Mouse (Mus musculus) forebrain, postnatal 0 days (tissue): ENCODE data around the gene Ripor3. TPM values are rescaled to one million over a fixed set of nuclear protein-coding genes. Genes with fewer than 3 reads are reported as not detected.

Experiments used
- ATAC-seq: fragments of 200-750 bp; cut with Nextera tagmentation; 2 replicates; pipeline ENCODE4 v1.8.0; 2017; ENCODE audit warnings: mild to moderate bottlenecking, moderate library complexity
- DNase-seq: peaks from one replicate; pipeline ENCODE4 v3.0.0-alpha.2; 2015
- H3K27ac ChIP-seq: fragments of 300-500 bp; sonication (generic); 2 replicates; pipeline ENCODE4 v1.5.1; 2014; ENCODE audit warnings: low read depth, mild to moderate bottlenecking, antibody characterized with exemption, low read length, moderate library complexity, mixed read lengths
- H3K27me3 ChIP-seq: fragments of 300-500 bp; sonication (generic); 2 replicates; pipeline ENCODE4 v1.6.1; 2014; ENCODE audit warnings: mild to moderate bottlenecking, low read length, mixed read lengths; ENCODE audit not compliant: insufficient read depth
- H3K36me3 ChIP-seq: fragments of 300-500 bp; sonication (generic); 2 replicates; pipeline ENCODE4 v1.6.1; 2014; ENCODE audit warnings: mild to moderate bottlenecking, moderate library complexity; ENCODE audit not compliant: insufficient read depth
- H3K4me1 ChIP-seq: fragments of 300-500 bp; sonication (generic); 2 replicates; pipeline ENCODE4 v1.6.1; 2014; ENCODE audit warnings: antibody characterized with exemption; ENCODE audit not compliant: insufficient read depth
- H3K4me2 ChIP-seq: fragments of 300-500 bp; sonication (generic); 2 replicates; pipeline ENCODE4 v1.6.1; 2014; ENCODE audit warnings: low read depth, mild to moderate bottlenecking, moderate library complexity
- H3K4me3 ChIP-seq: fragments of 300-500 bp; sonication (generic); 2 replicates; pipeline ENCODE4 v1.5.1; 2014; ENCODE audit warnings: low read depth, low read length, mixed read lengths
- H3K9ac ChIP-seq: fragments of 300-500 bp; sonication (generic); 2 replicates; pipeline ENCODE4 v1.6.1; 2014; ENCODE audit warnings: mild to moderate bottlenecking
- H3K9me3 ChIP-seq: fragments of 300-500 bp; sonication (generic); 2 replicates; pipeline ENCODE4 v1.6.1; 2016; ENCODE audit warnings: low read length
- CTCF ChIP-seq: sonication (generic); IDR thresholded peaks from 2 replicates; pipeline ENCODE4 v1.5.1; 2016; ENCODE audit warnings: antibody characterized with exemption, control low read depth, low read depth
- WGBS: fragments of 180-500 bp; shearing (Covaris S2); extraction: QIAGEN DNeasy Blood & Tissue Kit; methylation state at CpG from one replicate; pipeline ENCODE4 v1.1.7; 2014; 5-methylcytosine and 5-hydroxymethylcytosine counted together
- polyA plus RNA-seq: library from polyadenylated mRNA; unstranded; fragments of >200 nt; fragmentation: Nextera tagmentation; extraction: Ambion mirVana; gene quantifications from 2 replicates; pipeline ENCODE4 v1.2.1, GENCODE M21; 2015
- total RNA-seq: library from RNA; depleted of rRNA; stranded (reverse); fragments of >200 nt; gene quantifications from 2 replicates; pipeline ENCODE4 v1.2.3, GENCODE M21; 2014

The Ripor3 gene
- total and polyA plus RNA-seq, 2 experiments from 2014 or later, result 0.29 to 0.39 TPM

- no peaks in the 10 kb centered on the region for H3K4me1 ChIP-seq
- 80% methylated on average over 2 of the region's 2 CpGs for WGBS
- ATAC-seq, result no peak
- no peak overlapping the region for H3K4me3 ChIP-seq
- H3K27me3 ChIP-seq, result no peaks in the 10 kb centered on the region
- no peak overlapping the region for H3K9ac ChIP-seq
- H3K27ac ChIP-seq, result no peak overlapping the region
- no peak for TF ChIP-seq CTCF
- H3K9me3 ChIP-seq, result no peaks in the 10 kb centered on the region
- no peak overlapping the region for H3K4me2 ChIP-seq
- no peaks in the 10 kb centered on the region for H3K36me3 ChIP-seq
- no peak for DNase-seq
These were observed 21.4 kb upstream of the Ripor3 start for GRCm38 (mm10) chr2:168031842-168032241.

- DNase-seq (no peak), ATAC-seq (no peak)
- Histone ChIP-seq H3K4me3 (no peak overlapping the region), H3K9ac (no peak overlapping the region), H3K27ac (no peak overlapping the region), H3K4me2 (no peak overlapping the region), H3K36me3 (no peaks in the 10 kb centered on the region), H3K4me1 (no peaks in the 10 kb centered on the region), H3K27me3 (no peaks in the 10 kb centered on the region), H3K9me3 (no peaks in the 10 kb centered on the region)
- 97% methylated on average over 3 of the region's 3 CpGs for WGBS
- TF ChIP-seq CTCF, result 0 out of 2 replicates have a peak, but pooled peaks have one; percentile 3
These were observed 18.0 kb upstream of the Ripor3 start for GRCm38 (mm10) chr2:168028376-168028775.

GRCm38 (mm10) chr2:168026467-168026866 is 16.0 kb upstream of the Ripor3 start:
- ATAC-seq, result no peak
- no peak for TF ChIP-seq CTCF
- Histone ChIP-seq H3K4me2 (no peak overlapping the region), H3K9ac (no peak overlapping the region), H3K27me3 (no peaks in the 10 kb centered on the region), H3K27ac (no peak overlapping the region), H3K4me3 (no peak overlapping the region), H3K36me3 (no peaks in the 10 kb centered on the region), H3K4me1 (no peaks in the 10 kb centered on the region), H3K9me3 (no peaks in the 10 kb centered on the region)
- no peak for DNase-seq
- 66% methylated on average over 3 of the region's 3 CpGs for WGBS

- 93% methylated on average over 8 of the region's 8 CpGs for WGBS
- H3K4me3 ChIP-seq, result no peak overlapping the region
These were observed 15.5 kb upstream of the Ripor3 start for GRCm38 (mm10) chr2:168025882-168026281.

GRCm38 (mm10) chr2:168025174-168025573 is 14.8 kb upstream of the Ripor3 start:
- no peaks in the 10 kb centered on the region for H3K9me3 ChIP-seq
- ATAC-seq (peak; percentile 29; the same call in 1 of the 2 replicates), DNase-seq (peak; percentile 36)
- no peak overlapping the region for H3K27ac ChIP-seq
- H3K4me3 ChIP-seq, result no peak overlapping the region
- H3K9ac ChIP-seq, result no peak overlapping the region
- H3K36me3 ChIP-seq, result no peaks in the 10 kb centered on the region
- no peak for TF ChIP-seq CTCF
- WGBS, result 56% methylated on average over 12 of the region's 12 CpGs
- no peak overlapping the region for H3K4me2 ChIP-seq
- no peaks in the 10 kb centered on the region for H3K27me3 ChIP-seq
- no peaks in the 10 kb centered on the region for H3K4me1 ChIP-seq

More at GRCm38 (mm10) chr2:168025882-168026281, 15.5 kb upstream of the Ripor3 start:
- ATAC-seq, result no peak
- Histone ChIP-seq H3K4me1 (no peaks in the 10 kb centered on the region), H3K27me3 (no peaks in the 10 kb centered on the region), H3K9me3 (no peaks in the 10 kb centered on the region), H3K4me2 (no peak overlapping the region), H3K9ac (no peak overlapping the region), H3K27ac (no peak overlapping the region), H3K36me3 (no peaks in the 10 kb centered on the region)
- peak; percentile 44 for TF ChIP-seq CTCF
- DNase-seq, result no peak

GRCm38 (mm10) chr2:168023763-168024402 is 13.5 kb upstream of the Ripor3 start:
- H3K27ac ChIP-seq, result no peak overlapping the region
- TF ChIP-seq CTCF, result no peak
- DNase-seq (no peak), ATAC-seq (no peak)
- H3K9ac ChIP-seq, result no peak overlapping the region
- H3K9me3 ChIP-seq, result no peaks in the 10 kb centered on the region
- no peak overlapping the region for H3K4me2 ChIP-seq
- no peaks in the 10 kb centered on the region for H3K27me3 ChIP-seq
- WGBS, result 71% methylated on average over 3 of the region's 3 CpGs
- no peaks in the 10 kb centered on the region for H3K36me3 ChIP-seq
- H3K4me1 ChIP-seq, result no peaks in the 10 kb centered on the region; the same call in 1 of the 2 replicates
- H3K4me3 ChIP-seq, result no peak overlapping the region

- Histone ChIP-seq H3K27ac (no peak overlapping the region), H3K4me3 (no peak overlapping the region), H3K36me3 (no peaks in the 10 kb centered on the region), H3K4me1 (no peaks in the 10 kb centered on the region; the same call in 1 of the 2 replicates), H3K27me3 (no peaks in the 10 kb centered on the region), H3K9me3 (no peaks in the 10 kb centered on the region), H3K9ac (no peak overlapping the region), H3K4me2 (no peak overlapping the region)
- ATAC-seq, result peak; percentile 55; the same call in 1 of the 2 replicates
- DNase-seq, result peak; percentile 61
- 44% methylated on average over 9 of the region's 9 CpGs for WGBS
- TF ChIP-seq CTCF, result no peak
These were observed 8.8 kb upstream of the Ripor3 start for GRCm38 (mm10) chr2:168019201-168019715.
